Mouse (Mus musculus) spleen, adult 2 months (tissue): ENCODE data around the gene Tex38.

Experiments used
- CTCF ChIP-seq: fragments of 200-500 bp; IDR thresholded peaks from 2 replicates; pipeline ENCODE4 v1.5.1; 2011; ENCODE audit warnings: mild to moderate bottlenecking, inconsistent platforms; ENCODE audit not compliant: insufficient read depth, insufficient read length, insufficient replicate concordance; ENCODE audit errors: extremely low read depth
- POLR2A ChIP-seq: fragments of 200-500 bp; IDR thresholded peaks from 2 replicates; pipeline ENCODE4 v1.6.1; 2011; ENCODE audit warnings: low read depth, low read length, inconsistent platforms

DNA sequence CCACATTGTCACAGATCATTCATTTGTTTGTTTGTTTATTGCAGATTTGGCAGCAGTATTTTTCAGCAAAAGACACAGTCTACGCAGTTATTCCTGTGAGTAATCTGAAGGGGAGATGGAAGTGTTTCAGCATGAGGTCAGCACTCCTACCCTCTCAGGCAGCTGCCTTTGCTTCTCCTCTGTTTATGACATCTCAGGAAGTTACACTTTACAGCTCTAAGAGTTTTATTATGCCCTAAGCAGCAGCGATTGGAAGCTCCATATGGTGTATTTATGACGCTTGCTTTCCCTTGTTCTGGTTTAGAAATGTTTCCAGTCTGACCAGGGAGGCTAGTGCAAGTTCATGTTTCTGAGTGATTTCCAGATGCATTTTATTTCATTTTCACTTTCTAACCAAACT lies 14.5 kb upstream of the Tex38 start:
- TF ChIP-seq CTCF = no peak
- TF ChIP-seq POLR2A = no peak
